Mouse (Mus musculus): ENCODE data around the gene Ocel1.

DNA sequence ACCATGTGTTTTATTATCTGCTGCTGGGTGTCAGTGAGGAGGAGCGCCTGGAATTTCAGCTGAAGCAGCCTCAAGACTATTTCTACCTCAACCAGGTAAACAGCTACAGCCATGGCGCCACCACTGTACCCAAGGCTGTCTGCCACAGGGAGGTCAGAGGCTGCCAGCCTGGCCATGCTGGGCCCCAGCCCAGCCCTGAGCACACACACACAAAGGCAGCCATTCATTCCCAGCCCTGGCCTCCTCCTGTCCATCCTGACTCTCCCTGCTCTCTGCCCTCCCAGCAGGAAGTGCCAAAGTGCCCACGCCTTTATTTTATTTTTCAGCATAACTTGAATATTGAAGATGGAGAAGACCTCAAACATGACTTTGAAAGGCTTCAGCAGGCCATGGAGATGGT, 48.2 kb upstream of the Ocel1 start:
- TF ChIP-seq CTCF (IDR thresholded peaks at IDR 0.05; ENCODE audit: low read depth, low read length) (no peak), GATA1 (IDR thresholded peaks at IDR 0.05; ENCODE audit: borderline replicate concordance, low read length) (no peak), POLR2AphosphoS5 (IDR thresholded peaks at IDR 0.05; ENCODE audit: insufficient replicate concordance, low read depth, low read length) (no peak)
